Mouse (Mus musculus) cerebellum, adult 9-10 months (tissue): ENCODE results near the gene Nova2.

Source experiments
- DNase-seq: peaks from one replicate; pipeline ENCODE4 v3.0.0; 2022

The Nova2 gene

GRCm38 (mm10) chr7:18925162-18925938 is at the start of gene Nova2:
Gene Nova2, plus strand, starts transcription at chr7:18925888.
- DNase-seq: peak; percentile 99

- DNase-seq: no peak
Measured at GRCm38 (mm10) chr7:18878691-18879090, 47.0 kb upstream of the Nova2 start.

- DNase-seq: no peak
Measured at GRCm38 (mm10) chr7:18883991-18884744, 41.5 kb upstream of the Nova2 start.

- DNase-seq: no peak
Measured at GRCm38 (mm10) chr7:18884745-18885422, 40.8 kb upstream of the Nova2 start.

GRCm38 (mm10) chr7:18886963-18887362 is 38.7 kb upstream of the Nova2 start:
- no peak for DNase-seq

GRCm38 (mm10) chr7:18890848-18891247 is 34.8 kb upstream of the Nova2 start:
- no peak for DNase-seq

- DNase-seq: peak; percentile 89
Measured at GRCm38 (mm10) chr7:18891872-18892599, 33.7 kb upstream of the Nova2 start.

GRCm38 (mm10) chr7:18893009-18893408 is 32.7 kb upstream of the Nova2 start:
- no peak for DNase-seq

- peak; percentile 82 for DNase-seq
Measured at GRCm38 (mm10) chr7:18893651-18894430, 31.8 kb upstream of the Nova2 start.

- peak; percentile 58 for DNase-seq
Measured at GRCm38 (mm10) chr7:18896536-18896935, 29.2 kb upstream of the Nova2 start.

GRCm38 (mm10) chr7:18900513-18900912 is 25.2 kb upstream of the Nova2 start:
- no peak for DNase-seq

- DNase-seq: no peak
Measured at GRCm38 (mm10) chr7:18902486-18902885, 23.2 kb upstream of the Nova2 start.

GRCm38 (mm10) chr7:18904971-18905370 is 20.7 kb upstream of the Nova2 start:
- DNase-seq: no peak

- no peak for DNase-seq
Measured at GRCm38 (mm10) chr7:18909797-18910196, 15.9 kb upstream of the Nova2 start.

GRCm38 (mm10) chr7:18910241-18910831 is 15.4 kb upstream of the Nova2 start, which contains the start of gene Ccdc61:
Gene Ccdc61, minus strand, starts transcription at chr7:18910415.
- peak; percentile 99 for DNase-seq

GRCm38 (mm10) chr7:18916254-18916653 is 9.4 kb upstream of the Nova2 start:
- DNase-seq: no peak

GRCm38 (mm10) chr7:18917931-18918330 is 7.8 kb upstream of the Nova2 start:
- DNase-seq: no peak

GRCm38 (mm10) chr7:18921069-18921468 is 4.6 kb upstream of the Nova2 start:
- DNase-seq: peak; percentile 84

GRCm38 (mm10) chr7:18922807-18923206 is 2.9 kb upstream of the Nova2 start:
- DNase-seq: peak; percentile 58

GRCm38 (mm10) chr7:18923267-18923666 is 2.4 kb upstream of the Nova2 start:
- peak; percentile 44 for DNase-seq

GRCm38 (mm10) chr7:18923711-18924191 is 1.9 kb upstream of the Nova2 start:
- DNase-seq: peak; percentile 66
